Mouse (Mus musculus) spleen, postnatal 10 days (tissue): ENCODE results near the gene Plekha6.
A peak's percentile ranks its signal among the peaks of the same experiment; 100 is the strongest.

Experiments used
- DNase-seq, 2 experiments: peaks; one replicate each; pipeline ENCODE4 v3.0.0; 2021 to 2022; ENCODE audit warnings: low spot score in 2 of 2

Gene Plekha6

GRCm38 (mm10) chr1:133270336-133270735, 106.3 kb downstream of the Plekha6 start:
- no peak for DNase-seq

DNA sequence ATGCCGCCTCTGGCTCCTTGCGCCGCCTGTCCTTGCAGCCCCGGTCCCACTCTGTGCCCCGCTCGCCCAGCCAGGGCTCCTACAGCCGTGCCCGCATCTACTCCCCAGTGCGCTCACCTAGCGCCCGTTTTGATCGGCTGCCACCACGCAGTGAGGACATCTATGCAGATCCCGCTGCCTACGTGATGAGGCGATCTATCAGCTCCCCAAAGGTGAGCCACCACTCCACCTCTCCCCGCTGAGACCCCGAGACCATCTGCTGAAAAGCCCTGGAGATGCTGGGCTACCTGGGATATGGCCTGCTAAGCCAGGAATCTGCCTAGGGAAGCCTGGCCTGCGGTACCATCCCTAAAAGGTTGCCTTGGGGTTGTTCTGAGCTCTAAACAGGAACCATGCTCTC, 110.2 kb downstream of the Plekha6 start:
- no peak for DNase-seq

GRCm38 (mm10) chr1:133276983-133277382, 113.0 kb downstream of the Plekha6 start:
- no peak for DNase-seq

DNA sequence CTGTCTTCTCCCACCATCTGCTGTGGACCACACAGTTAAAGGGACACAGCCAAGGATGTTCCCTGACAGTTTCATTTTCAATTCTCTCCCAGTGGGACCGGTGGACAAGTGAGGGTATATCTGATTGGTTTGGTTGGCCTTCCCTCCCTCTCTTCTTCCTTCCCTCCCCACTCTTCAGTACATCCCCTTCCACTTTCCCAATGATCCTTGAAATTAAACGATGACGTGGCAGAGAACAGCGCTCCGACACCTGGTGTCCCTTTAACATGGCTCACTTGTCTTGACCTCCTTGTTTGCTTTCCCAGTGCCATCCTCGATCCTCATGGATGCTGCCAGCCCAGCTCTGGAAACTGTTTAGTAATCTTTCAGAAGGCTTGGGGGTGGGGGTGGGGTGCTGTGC, 114.5 kb downstream of the Plekha6 start:
- no peak for DNase-seq

- DNase-seq: no peak
Measured at GRCm38 (mm10) chr1:133278946-133279631, 115.1 kb downstream of the Plekha6 start.

- no peak for DNase-seq
Measured at GRCm38 (mm10) chr1:133279632-133280093, 115.7 kb downstream of the Plekha6 start.

DNA sequence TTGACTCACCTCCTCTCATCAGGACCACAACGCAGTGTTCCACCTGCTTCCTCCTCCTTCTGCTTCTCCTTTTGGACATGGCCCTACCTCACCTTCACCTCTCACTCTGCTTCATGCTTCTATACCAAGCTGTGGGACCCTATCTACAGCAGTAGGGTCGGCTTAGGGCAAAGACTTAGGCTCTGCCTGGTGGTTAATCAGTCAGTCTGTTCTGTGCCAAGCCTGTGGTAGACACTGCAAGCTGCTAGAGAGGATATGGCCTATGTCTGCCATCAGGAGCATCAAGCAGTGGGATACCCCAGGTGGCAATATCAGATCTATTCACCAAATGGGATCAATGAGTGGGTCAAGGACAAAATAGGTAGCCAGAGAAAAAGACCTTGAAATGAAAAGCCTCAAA, 116.5 kb downstream of the Plekha6 start:
- no peak for DNase-seq

DNA sequence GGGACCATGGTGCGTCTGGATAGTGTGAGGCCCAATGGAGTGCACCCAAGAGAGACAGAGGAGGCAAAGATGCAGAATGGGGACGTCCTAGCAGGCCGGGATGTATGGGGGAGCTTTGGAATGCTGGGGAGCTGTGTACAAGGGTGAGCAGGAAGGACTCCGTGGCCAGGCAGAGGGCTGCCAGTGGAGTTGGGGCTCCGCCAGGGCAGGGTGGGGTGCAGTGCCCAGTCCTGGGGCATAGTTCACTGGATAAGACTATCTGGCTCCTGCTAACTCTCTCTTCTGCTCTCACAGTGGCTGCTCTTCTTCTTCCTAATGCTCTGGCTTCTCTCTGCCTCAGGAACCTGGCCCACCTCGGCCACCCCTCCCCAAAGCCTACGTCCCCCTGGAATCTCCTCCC, 121.9 kb downstream of the Plekha6 start:
- DNase-seq: no peak

GRCm38 (mm10) chr1:133287051-133287450, 123.0 kb downstream of the Plekha6 start:
- DNase-seq: no peak

DNA sequence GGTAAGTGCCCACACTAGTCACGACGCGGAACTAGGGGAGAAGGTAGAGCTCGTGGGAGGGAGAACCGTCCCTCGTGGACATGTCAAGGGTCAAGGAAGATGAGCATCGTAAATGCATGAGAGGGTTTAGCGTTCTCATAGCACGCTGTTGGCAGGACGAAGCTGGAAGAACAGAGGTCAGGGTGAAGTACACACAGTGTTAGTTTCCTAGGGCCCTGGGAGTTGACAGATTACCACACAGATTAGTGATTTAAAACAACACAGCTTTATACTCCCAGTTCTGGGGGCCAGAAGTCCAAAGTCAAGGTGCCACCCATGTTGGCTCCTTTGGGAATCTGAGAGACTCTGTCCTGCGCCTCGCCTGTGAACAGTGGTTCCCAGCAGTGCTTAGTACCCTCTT, 123.9 kb downstream of the Plekha6 start:
- no peak for DNase-seq

- DNase-seq: no peak
Measured at GRCm38 (mm10) chr1:133291888-133292287, 127.9 kb downstream of the Plekha6 start.

GRCm38 (mm10) chr1:133292608-133293007, 128.6 kb downstream of the Plekha6 start:
- DNase-seq: no peak

DNA sequence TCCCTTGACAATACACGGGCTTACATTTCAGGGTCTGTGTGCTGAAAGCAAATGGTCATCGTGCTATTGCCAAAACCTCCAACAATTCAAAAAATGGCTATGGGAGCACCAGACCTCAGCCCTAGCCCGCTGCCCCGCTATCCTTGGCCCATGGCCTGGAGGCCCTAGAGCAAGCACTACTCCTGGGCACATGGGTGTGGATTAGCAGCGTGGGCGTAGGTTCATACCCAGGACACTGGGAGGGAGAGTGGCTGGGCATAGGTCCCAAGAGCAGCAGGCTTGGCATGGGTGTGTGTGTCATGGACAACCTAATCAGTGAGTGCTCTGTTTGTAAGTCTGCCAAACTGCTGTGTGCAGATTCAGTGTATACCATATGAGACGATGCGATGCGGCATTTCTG, 132.4 kb downstream of the Plekha6 start:
- DNase-seq: no peak

DNA sequence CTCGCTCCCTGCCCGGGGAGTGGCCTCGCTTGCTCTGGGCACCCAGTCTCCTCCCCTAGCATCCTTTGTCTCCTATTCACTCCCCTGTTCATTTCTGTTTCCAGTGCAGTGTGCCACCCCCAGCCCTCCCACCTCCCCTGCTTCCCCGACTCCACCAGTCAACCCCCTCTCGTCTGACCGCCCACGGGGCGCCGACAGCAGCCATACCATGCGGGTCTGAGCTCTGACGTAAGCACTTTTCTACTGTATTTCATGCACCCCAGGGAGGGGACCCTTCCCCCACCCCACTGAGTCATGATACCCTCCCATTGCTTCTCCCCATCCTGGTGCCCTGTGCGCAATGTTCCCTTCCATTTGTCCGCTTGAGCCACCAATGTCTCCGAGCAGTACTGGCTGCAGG, 134.8 kb downstream of the Plekha6 start:
- DNase-seq: no peak

DNA sequence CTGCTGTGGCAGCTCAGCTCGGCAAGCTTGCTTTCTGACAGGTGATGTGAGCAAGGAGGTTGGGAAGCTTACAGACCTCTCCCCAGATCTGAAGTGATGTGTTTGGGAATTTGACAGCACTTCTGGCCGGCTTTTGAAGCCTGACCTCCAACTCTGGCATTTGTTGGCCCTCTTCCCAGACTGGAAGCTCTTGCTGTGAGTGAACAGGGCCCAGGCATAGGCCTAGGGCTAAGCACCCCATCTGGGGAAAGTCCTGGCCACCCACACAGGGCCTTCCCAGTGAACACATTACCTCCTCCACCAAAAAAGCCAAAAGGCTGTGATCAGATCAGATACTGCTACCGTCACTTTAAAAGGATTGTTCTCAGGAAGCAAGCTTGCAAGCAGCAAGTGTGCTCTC, 138.5 kb downstream of the Plekha6 start:
- DNase-seq: no peak

- peak; percentile 55 to 78 for DNase-seq
Measured at GRCm38 (mm10) chr1:133306842-133307241, 142.8 kb downstream of the Plekha6 start.

DNA sequence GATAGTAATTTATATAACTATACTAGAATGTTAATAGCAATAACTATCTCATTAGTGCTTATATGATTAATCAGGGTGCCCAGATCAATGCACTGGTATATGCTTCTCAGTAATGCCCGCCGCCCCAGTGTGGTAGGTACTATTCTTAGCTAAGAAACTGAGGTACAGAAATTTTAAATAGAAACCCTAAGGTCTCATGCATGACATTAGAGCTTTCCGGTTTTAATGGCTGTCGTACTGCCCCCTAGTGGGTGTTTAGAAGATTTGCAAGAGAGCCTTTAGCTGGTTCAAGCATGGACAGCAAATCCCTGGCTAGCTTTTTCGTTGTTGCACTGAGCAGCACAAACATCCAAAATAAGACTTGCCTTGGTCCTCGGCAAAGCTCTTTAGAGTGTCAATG, 143.3 kb downstream of the Plekha6 start:
- DNase-seq: peak in 1 of 2 experiments; percentile 34

DNA sequence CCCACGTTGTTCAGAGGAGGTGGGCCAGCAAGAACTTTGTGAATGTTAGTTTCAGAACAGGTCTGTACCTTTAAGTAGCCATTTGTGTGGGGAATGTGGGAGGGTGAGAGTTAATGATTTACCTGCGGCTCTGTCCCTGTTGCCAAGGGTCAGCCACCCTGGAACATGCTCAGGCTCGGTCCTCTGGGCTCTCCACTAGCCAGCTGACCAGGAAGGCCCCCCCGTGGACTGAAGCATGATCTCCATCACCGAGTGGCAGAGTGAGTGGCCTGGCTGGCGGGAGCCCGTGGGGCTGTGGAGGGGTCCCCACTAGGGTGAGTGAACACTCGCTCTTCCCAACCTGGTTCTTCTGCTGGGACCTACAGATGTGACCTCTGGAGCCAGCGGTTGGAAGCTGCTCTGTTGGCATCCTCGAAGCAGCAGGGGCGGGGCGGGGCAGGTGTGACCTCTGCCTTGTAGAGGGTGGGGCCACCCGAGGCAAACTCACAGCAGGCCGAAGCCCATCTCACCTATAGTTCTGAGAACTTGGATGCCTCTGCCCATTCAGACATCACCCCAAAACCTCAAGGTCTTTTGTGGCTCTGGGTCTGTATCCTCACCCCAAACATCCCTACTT, 145.8 kb downstream of the Plekha6 start, which contains the start of gene Golt1a:
TSS of gene Golt1a (plus strand) at position 149 of the 616 bp plus-strand sequence.
- no peak for DNase-seq

GRCm38 (mm10) chr1:133311240-133311639, 147.2 kb downstream of the Plekha6 start:
- no peak for DNase-seq

DNA sequence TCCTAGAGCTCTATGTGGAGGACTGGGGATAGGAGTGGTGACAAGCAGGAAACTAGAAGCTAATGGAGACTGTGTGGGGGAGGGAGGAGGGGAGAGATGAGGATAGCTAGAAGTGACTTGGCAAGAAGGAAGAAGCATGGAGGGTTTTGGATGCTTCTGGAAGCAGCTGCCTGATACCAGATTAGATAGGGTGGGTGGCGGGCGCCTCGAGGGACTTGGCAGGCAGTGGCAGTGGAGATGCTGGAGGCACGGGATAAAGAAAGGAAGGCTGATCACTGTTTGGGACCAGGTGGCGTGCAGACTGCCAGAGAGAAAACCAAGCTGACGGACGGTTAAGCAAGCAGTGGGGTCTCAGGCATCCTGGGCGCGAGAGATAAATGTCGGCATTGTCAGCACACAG, 147.9 kb downstream of the Plekha6 start:
- DNase-seq: peak in 1 of 2 experiments; percentile 34

DNA sequence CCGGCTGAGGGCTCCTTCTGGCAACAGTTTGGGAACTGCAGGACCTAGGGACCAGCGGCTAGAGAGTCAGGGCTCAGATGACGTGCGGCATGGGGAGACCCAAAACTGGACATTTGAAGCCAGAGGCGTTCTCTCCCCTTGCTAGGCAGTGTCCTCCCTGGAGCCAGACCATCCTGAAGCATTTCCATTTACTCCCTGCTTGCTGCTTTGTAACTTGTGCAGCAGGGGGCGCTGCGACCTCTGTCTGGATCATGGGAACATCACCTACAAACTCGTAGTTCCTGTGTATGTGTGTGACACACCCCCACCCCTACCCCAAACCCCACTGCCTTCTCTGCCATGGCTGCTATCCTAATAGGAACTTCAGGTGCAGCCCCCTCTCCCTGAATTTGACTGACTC, 150.4 kb downstream of the Plekha6 start:
- peak; percentile 29 to 74 for DNase-seq

GRCm38 (mm10) chr1:133315775-133316174, 151.8 kb downstream of the Plekha6 start:
- no peak for DNase-seq

DNA sequence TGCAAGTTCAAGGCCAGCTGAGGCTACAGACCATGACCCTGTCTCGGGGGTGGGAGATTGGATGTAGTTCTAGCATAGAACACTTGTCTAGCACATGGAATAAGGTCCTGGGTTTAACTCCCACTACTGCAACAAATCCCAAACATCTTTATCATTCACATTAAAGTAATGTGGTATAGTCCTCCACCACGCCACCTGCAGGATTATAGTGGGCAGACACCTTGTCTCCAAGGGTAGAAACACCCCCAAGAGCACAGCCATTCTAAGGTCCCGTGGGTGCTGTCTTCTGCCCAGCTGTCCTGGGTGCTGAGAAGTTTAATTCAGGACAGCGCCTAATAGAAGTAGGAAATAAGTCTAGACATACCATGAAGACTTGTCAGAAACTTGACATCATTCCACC, 152.6 kb downstream of the Plekha6 start:
- DNase-seq: no peak
